Mouse (Mus musculus): ENCODE results near the gene Ypel2.

Gene Ypel2

DNA sequence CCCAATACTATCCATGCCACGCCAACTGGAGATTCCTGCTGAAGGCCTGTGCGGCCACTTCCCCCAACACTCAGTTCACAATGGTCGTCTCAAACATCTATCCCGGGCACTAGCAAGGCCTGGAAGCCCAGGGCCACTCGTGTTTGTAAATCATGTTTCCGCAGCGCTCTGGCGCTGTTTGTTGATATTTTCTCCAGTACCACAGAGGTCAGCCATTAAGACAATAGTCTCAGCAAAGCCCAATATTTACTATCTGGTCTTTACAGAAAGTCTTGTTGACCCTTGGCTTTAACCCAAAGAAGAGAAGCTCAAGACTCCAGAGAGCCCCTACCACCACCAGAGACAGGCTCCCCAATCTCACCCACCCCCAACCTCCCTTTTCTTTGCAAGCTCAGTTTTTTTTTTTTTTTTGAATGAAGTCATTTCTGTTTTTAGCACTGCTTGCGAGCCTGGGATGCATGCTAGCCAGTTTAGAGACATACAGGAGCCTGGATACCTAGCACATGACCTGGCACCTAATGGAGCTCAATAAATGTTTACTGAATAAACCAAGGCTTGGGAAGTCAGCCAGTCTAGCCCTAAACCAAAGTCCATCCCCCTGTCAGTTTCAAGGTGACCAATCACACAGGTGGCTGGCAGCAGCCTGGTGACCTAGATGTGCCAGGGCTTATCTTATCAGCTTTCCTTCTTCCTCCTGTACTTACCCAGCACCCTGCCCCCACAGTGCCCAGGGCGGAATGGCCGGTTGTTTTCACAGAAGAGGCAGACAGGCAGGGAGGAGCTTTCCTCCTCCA is 31.8 kb downstream of the Ypel2 start:
- no peak for DNase-seq (ENCODE audit: low spot score)

DNA sequence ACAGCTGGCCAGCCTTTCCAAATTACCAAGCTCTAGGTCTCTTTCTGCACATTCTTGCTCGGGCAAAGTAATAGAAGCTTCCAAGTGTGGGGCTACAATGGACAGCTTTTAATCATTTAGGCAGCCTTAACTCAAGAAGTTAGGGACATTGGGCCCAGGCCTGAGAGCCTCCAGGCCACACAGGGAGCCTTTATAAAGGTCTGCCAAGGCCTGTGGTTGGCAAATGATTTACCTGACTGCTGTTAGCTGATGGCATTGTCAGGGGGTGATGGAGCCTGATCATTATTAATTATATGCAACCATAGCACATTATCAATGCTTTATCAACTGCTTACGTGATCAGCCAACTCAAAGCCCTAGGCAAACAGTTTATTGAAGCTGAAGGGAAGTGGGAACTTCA is 33.2 kb downstream of the Ypel2 start:
- DNase-seq (ENCODE audit: low spot score): no peak

DNA sequence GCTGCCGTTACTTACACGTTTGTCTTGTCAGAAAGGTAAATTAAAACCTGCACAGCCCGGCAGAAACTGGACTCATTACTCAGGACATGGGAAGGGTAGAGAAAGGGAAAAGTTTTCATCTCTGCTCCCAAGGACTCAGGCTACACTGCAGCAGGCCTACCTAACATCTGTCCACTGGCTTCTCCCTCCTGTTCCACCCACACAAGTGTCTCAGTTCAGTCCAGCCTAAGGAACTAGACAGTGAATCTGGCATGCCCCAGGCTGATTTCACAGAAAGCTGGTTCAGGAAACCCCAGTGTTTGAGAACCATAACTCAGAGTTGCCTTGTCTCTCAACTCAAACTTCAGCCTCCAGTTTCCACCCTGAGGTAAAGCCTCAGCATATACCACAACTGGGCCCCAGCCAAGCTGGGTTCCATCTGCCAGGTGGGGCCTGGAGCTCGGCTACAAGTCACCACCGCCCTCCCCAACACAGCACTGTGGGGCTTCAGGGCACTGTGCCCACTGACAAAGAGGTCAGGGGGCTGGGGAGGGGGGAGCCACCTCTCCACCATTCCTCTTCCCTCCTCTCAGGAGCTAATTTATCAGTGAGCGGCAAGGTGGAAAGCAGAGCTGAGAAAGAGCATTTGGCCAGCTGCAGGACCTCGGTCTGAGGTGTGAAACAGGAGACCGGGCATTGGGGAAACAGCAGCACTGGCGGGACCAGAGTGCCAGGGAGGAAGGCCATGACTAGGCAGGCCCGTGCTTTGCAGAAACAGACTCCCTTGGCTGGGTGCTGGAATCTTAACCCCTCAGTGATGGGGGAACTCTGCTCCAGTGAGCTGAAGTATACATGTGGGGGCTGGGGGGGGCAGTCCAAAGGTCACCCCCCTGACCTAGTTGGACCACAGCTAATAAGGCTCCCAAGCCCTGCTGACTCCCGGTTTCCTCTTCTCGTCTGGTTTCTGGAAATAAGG is 34.5 kb downstream of the Ypel2 start:
- no peak for DNase-seq (ENCODE audit: low spot score)

DNA sequence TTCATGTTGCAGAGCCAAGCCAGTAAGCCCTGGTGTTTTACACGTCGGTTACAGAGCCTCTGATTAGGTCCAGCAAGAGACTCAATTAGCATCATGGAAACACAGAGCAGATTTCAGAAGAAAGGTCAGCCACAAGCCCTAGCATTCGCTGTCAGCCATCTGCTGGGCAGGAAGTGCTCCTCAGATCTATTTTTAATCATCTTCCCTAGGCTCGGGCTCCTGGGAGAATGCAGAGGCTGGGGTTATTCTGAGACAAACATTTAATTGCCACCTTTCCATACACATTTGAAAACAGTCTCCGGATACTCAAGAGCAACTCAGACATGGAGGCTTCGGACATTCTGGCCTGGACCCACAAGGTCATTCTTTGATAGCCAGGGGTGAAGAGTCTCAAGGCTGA is 35.3 kb downstream of the Ypel2 start:
- DNase-seq (ENCODE audit: low spot score): no peak

DNA sequence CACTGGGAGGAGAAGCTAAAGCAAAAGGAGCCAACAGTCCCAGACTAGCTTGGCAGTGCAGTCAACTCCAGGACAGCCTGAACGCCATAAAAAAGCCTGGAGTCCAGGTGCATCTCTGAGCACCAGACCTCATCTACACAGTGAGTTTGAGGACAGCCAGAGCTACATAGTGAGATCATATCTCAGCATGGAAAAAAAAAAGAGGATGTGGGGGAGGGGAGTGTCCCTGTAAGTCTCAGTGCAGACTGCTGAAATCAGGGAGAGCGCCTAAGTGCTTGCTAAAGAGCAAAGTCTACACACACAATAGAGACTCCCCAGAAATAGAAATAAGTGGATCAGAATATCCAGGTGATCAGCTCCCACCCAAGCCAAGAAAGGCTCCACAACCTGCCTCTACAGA is 37.1 kb downstream of the Ypel2 start:
- DNase-seq (ENCODE audit: low spot score): no peak

DNA sequence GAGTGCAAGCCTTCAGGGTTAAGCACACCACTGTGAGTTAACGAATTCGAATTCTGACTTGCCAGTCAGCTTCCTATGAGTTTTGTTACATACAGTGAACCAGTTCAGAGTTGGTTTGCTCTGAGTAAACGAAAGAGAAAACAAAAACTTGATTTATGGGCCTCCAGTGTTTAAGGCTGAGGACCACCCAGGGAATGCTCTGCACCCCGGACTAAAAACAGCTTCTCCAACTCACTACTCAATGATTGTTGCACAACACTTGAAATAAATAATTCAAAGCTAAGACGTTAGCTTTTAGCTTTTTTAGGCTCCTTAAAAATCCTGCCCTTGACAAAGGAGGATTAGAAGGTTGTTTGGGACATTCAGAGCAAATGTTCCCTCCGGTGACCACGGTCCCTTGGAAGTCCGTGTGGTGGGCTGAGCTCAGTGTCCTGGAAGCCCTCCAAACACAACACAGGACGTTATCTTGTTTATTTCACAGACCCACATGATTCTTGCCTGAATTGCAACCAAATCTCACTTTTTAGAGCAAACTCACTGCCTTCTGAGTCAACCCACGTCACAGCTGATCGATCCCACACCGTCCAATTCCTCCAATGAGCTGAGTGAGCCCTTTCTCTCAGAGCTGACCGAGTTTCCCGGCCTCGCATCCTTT is 38.8 kb downstream of the Ypel2 start:
- DNase-seq (ENCODE audit: low spot score): no peak

DNA sequence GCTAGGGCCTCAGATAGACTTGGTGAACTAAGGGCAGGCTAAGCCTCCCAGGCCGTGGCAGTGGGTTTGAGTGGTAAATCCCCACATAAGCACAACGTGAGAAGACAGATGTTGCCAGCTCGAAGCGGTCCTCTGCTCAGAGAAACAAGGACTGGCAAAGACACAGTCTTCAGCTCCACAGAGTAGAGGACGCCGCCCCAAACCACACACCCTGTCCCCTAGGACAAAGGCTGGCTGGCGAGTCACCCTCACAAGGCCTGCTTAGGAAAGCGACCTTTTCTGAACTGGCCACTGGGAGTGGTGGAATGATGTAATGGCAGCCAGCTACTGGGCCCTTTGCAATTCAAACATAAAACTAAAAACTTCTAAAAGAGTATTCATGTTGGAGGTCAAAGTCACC is 40.4 kb downstream of the Ypel2 start:
- DNase-seq (ENCODE audit: low spot score): no peak

DNA sequence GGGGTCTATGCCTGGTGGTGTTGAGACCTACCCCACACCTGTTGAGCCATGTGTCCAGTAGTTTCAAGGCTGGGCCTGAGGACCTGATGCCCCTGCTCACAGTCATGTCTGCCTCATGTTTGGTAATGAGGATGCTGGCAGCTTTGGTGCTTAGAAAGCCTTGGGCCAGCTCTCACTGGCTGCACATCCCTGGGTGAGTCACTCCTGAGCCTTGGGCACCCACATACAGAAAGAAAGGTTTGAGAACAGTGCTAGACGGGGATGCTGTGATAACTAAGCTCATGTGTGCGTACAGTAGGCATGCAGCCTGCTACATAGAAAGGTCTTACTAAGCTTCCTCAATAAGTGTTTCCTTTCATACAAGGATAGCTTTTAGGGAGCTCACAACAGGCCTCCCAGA is 40.8 kb downstream of the Ypel2 start:
- no peak for DNase-seq (ENCODE audit: low spot score)

DNA sequence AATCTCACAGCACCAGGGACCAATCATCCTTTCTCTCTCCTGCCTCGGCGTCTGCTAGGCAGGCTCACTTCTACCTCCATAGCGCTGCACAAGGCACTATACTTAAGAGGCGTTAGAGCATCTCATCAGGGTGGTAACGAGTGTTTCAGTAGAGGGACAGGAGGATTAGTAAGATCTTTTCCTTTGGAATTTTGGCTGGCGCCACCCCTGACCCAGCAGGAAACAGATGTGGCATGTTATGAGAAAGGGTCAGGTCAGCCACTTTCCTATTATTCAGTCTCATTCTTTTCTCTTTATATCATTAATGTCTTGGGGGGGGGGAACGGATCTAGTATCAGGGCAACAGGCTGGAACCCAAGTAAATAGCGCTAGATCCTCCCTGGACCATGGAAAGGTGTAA is 41.8 kb downstream of the Ypel2 start:
- DNase-seq (ENCODE audit: low spot score): no peak

DNA sequence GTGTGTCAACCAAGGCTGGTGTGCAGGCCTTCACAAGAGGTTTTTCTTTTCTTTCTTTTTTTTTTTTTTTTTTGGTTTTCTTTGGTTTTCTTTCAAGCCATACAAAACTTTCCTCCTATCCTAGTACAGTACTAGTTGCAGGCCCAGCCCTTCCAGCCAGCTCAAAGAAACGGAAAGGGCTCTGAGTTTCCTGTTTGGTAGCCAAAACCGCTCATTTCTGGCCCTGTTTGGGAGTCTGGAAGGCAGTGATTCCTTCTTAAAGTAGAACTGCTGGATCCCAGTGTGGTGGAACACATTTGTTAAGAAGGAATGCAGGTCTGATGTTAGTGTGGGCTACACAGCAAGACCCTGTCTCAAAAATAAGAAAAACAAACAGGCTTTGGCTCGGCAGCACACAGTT is 43.0 kb downstream of the Ypel2 start:
- no peak for DNase-seq (ENCODE audit: low spot score)

DNA sequence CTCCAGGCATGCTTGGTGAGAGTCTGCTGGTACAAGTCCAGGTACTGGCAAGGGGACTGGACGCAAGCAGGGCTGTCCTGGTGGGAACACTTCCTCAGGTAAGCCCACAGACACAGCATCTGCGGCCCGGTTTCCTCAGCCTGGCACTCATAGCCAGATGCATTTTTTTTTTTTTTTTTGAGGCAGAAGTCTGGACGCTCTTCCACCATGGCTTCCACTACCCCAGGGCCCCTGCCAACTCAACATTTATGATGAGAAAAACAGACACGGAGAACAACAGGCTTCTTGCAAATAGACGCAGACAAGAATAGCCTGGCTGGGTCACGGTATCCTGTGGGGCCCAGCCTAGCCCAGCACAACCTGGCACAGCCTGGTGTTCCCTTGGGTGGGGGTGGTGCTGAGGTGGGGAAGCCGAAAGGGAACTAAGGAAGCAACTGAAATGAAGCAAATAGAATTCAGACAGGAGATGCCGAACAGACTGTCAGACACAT is 43.5 kb downstream of the Ypel2 start:
- peak; percentile 54 for DNase-seq (ENCODE audit: low spot score)

DNA sequence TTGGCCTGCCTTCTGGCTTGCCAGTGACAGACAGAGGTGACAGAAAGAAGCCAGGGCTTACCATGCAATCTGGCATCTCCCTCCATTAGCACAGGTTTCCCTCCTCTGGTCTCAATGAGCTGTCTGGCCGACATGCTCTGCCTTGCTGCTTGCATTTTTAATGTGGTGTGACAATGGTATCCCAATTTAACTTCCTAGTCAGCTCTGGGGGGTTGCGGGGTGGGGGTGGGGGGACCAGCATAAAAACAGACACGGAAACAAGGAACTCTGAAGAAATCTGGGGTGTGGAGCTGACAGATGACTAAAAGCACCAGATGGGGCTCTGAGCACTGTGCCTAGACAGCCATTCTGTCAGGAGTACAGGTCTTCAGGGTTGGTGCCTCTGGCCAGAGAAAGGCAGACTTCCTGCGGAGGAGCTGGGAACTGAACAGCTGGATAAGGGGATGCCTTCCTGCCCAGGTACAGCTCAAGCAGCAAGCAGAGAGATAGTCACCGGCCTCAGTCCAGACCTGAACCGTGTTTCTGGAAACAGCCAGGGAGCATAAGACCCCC is 46.8 kb downstream of the Ypel2 start:
- no peak for DNase-seq (ENCODE audit: low spot score)

DNA sequence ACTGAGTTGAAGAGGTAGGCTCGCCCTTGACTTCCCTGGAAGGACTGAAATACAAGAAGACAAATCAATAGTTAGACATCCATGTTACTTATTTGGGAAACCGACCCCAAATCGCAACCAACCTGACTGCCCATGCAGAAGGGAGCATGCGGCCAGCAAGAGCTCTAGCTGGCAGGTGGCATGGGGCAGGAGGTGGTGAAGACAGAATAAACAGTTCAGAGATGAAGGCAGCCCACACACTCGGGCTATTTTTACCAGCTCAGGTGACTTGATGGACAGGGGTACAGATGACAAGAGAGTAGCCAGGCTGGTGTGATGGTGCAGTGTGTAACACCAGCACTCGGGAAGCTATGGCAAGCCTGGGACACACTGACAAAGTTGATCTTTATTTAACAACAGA is 47.6 kb downstream of the Ypel2 start:
- no peak for DNase-seq (ENCODE audit: low spot score)

DNA sequence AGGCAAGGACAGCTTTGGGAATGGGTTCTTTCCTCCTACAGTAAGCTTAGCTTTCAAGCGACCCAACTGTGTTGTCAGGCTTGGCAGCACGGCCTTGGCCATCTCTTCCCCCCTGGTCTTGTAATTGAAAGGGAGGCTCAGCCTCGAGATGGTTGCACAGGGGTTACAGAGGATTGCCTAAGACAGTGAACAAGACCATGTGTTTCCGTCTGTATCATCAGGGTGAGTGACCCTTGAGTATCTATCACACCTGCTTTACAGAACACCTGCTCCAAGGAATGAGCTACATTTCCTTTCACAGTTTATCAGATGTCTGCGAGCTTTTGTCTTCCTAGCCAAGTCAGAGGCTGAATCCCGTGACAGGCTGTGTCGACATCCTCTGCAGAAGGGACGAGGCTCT is 48.4 kb downstream of the Ypel2 start:
- no peak for DNase-seq (ENCODE audit: low spot score)

DNA sequence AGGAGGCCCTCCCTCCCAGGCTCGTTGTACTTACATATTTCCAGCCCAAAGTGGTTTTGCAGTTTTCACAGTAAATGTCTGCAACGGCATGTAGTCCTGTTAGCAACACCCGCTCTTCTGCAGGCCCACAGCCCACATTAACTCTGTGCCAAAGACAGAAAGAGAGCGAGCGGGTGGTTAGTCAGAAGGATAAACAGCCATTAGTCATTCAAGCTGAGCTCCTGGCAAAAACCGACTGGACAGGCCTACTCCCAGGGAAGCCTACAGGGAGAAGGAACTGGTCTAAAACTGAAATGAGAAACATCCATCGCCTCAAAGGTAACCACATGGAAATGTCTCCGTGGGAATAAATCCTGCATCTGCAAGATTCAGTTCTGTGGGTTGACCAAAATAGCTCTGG is 49.0 kb downstream of the Ypel2 start:
- DNase-seq (ENCODE audit: low spot score): peak; percentile 52

DNA sequence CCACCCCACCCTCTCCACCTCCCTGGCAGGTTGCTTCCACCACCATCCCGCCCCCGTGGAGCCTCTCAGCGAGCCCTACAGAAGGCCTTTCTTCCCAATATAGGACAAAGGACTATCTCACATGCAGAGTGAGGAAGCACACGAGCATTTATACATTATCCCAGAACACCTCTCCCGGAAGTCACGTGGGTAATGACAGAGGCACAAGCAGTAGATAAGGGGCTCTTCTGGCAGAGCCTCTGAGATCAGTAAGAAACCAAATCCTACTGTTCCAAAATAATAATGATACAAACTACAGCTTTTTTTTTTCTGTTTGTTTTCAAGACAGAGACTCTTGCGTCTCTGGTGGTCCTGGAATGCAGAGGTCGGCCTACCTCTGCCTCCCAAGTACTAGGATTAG is 51.6 kb downstream of the Ypel2 start:
- no peak for DNase-seq (ENCODE audit: low spot score)

DNA sequence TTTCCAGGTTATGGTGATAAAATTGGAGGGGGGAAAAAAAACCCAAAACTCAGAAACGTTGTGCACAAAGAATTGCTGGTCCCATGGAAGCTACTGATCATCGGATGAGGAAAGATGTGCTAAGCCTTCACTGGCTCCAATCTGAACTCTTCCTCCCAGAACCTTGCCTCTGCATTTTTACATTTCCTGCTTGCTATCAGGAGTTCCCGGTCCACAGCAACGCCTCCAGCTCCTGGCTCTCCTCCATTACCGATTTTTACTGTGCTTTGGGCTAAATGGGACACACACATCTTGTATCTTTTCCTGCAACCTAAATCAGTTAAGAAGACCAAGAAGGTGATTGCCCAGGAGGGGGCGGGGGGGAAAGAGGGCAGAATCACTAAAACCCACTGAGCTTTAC is 54.0 kb downstream of the Ypel2 start:
- DNase-seq (ENCODE audit: low spot score): no peak

DNA sequence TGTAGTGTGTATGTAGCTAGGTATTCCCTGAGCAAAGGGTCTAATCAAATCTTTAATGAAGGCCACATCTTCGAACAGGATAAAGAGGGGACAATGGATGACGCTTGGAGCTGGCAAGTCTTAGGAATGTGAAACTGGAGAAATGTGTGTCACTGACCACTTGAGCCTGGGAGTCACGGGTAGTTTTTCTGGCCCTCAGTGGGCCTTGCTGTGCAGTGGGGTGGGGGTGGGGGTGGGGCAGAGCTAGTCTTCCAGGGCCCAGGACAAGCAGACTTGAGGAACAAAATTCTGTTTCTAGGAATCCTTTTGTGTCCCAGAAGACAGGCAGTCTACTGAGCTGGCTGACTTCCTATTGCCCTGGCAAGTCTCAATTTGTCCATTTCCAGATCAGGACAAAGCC is 55.0 kb downstream of the Ypel2 start:
- DNase-seq (ENCODE audit: low spot score): no peak

DNA sequence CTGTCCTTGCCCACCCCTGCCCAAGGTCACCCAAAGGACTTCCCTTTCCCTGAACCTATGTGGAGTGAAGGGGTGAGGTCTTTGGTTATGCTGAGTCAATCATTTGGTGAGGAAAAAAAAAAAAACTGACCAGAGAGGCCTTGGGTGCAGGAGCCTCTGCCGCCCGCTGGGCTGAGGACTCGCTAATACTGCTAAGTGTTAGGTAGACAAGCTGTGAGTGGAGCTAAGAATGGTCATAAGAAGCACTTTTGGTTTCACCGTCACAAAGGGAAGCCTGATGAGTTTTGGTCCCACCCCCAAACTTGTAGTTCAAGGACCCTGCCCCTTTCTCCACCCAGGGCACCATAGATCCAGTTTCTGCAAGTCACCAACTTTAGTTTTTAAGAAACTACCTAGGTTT is 55.4 kb downstream of the Ypel2 start:
- no peak for DNase-seq (ENCODE audit: low spot score)

DNA sequence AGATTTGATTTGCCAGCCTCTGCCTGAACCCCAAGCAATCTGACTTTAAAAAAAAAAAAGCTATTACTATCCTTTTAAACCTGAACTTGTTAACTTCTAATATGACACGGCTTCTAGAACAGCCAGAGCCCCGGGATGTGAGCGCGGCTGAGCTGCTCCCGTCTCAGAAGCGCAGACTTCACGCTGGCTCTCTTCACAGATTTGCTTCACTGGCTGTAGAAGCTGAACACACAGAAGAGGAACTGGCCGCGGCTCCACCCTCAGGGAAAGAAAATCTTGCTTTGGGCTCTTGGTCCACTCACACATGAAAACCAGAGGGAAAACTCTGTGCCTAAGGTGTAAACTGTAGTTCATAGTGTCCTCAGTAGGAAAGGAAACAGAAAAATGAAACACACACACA is 56.6 kb downstream of the Ypel2 start:
- no peak for DNase-seq (ENCODE audit: low spot score)

DNA sequence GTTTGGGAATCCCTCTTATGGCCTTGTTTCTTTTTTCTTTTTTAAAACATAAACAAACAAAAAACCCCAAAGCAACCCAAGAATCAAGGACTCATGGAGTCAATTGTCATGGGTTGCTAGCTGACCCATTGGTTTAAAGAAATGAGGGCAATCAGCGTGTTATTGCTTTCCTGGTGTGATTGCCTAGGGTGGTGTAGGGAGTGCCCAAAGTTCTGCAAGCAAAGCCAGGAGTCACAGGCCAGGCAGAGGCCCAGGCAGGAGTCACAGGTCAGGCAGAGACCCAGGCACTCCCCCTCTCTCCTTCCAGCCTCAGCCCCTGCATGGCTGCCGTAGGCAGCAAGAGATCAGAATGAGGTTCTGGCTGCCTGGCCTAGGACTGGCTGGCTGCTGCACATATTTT is 58.6 kb downstream of the Ypel2 start:
- DNase-seq (ENCODE audit: low spot score): no peak

DNA sequence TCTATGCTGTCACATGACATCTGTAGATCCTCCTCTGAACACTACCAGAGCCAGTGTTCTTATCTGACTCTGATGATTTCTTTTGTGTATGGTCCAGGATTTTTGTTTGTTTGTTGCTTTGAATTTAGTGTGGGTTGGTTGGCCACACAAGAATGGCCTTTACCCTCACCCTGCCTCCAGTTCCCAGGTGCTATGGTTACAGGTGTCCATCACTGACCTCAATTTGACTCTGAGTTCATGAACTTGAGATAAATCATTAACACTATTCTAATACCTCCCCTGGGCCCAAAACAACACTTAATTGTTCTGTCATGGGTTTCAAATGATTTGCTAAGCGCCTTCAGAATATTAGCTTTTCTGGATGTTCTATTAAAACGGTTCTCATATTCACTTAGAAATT is 61.3 kb downstream of the Ypel2 start:
- DNase-seq (ENCODE audit: low spot score): no peak
